Mouse (Mus musculus) liver, embryonic 14.5 days (tissue): Measurements from ENCODE around the gene Cenpu. TPM values are rescaled to one million over a fixed set of nuclear protein-coding genes. Genes with fewer than 3 reads are reported as not detected.

ENCODE experiments used
- ATAC-seq: fragments of 200-750 bp; cut with Nextera tagmentation; 2 replicates; pipeline ENCODE4 v1.8.0; 2017; ENCODE audit warnings: moderate number of reproducible peaks, mild to moderate bottlenecking, moderate library complexity; ENCODE audit not compliant: insufficient read depth
- DNase-seq, 3 experiments: peaks; one replicate each; pipeline ENCODE4 v3.0.0-alpha.2; 2012 to 2013; ENCODE audit warnings: low read depth in 3 of 3, low spot score in 3 of 3
- H3K27ac ChIP-seq: fragments of 300-500 bp; sonication (generic); 2 replicates; pipeline ENCODE4 v1.5.1; 2014; ENCODE audit warnings: moderate library complexity, mild to moderate bottlenecking, control low read depth, inconsistent platforms
- H3K27me3 ChIP-seq: fragments of 300-500 bp; sonication (generic); 2 replicates; pipeline ENCODE4 v1.6.1; 2014; ENCODE audit warnings: mild to moderate bottlenecking, low read length, moderate library complexity; ENCODE audit not compliant: control insufficient read depth, insufficient read depth
- H3K36me3 ChIP-seq: fragments of 300-500 bp; sonication (generic); replicated peaks from 2 replicates; pipeline ENCODE4 v1.6.1; 2014; ENCODE audit warnings: low read depth; ENCODE audit not compliant: control insufficient read depth, insufficient read depth
- H3K4me1 ChIP-seq, 2 experiments: fragments of 200-500 bp in 1 of 2; fragments of 300-500 bp in 1 of 2; sonication (generic) in 1 of 2; replicated peaks; 2 replicates each; pipeline ENCODE4 v1.6.1; 2012 to 2014; ENCODE audit warnings: antibody characterized with exemption in 1 of 2, inconsistent platforms in 1 of 2, low read length in 1 of 2; ENCODE audit not compliant: control insufficient read depth in 2 of 2, insufficient read depth in 2 of 2
- H3K4me2 ChIP-seq: fragments of 300-500 bp; sonication (generic); 2 replicates; pipeline ENCODE4 v1.6.1; 2014; ENCODE audit warnings: low read depth, mild to moderate bottlenecking, control low read depth, moderate library complexity
- H3K4me3 ChIP-seq, 2 experiments: fragments of 200-500 bp in 1 of 2; fragments of 300-500 bp in 1 of 2; sonication (generic) in 1 of 2; 2 replicates each; pipeline ENCODE4 v1.5.1; 2012 to 2014; ENCODE audit warnings: low read depth in 2 of 2, low read length in 2 of 2, mild to moderate bottlenecking in 2 of 2, control low read depth in 1 of 2, inconsistent platforms in 1 of 2, moderate library complexity in 1 of 2; ENCODE audit not compliant: insufficient read depth in 1 of 2
- H3K9ac ChIP-seq: fragments of 300-500 bp; sonication (generic); replicated peaks from 2 replicates; pipeline ENCODE4 v1.6.1; 2014; ENCODE audit warnings: mild to moderate bottlenecking, control low read depth, moderate library complexity
- H3K9me3 ChIP-seq: fragments of 300-500 bp; sonication (generic); 2 replicates; pipeline ENCODE4 v1.6.1; 2016; ENCODE audit warnings: low read length, mixed read lengths; ENCODE audit not compliant: control insufficient read depth
- CTCF ChIP-seq: IDR thresholded peaks from 2 replicates; pipeline ENCODE4 v1.5.1; 2016; ENCODE audit warnings: antibody characterized with exemption, low read depth, control low read depth
- EP300 ChIP-seq: IDR thresholded peaks from 2 replicates; pipeline ENCODE4 v1.6.1; 2016; ENCODE audit warnings: antibody characterized with exemption, low read depth
- WGBS: fragments of 180-500 bp; shearing (Covaris S2); extraction: QIAGEN DNeasy Blood & Tissue Kit; methylation state at CpG from one replicate; pipeline ENCODE4 v1.1.7; 2014; ENCODE audit not compliant: insufficient replicate concordance; 5-methylcytosine and 5-hydroxymethylcytosine counted together
- polyA plus RNA-seq, 2 experiments: library from polyadenylated mRNA; depleted of rRNA in 1 of 2; stranded (reverse) in 1 of 2; unstranded in 1 of 2; fragments of >200 nt; fragmentation: Nextera tagmentation in 1 of 2; extraction: Ambion mirVana in 1 of 2; gene quantifications; 2 replicates each; pipeline versions ENCODE4 v1.2.1 to v1.2.3; 2012 to 2014

Gene Cenpu
- polyA plus RNA-seq, 2 experiments, result 8.9 to 16.5 TPM

- Histone ChIP-seq H3K36me3 (peaks cover 4% of the 10 kb centered on the region), H3K4me2 (no peak overlapping the region; the same call in 1 of the 2 replicates), H3K9ac (no peak overlapping the region), H3K4me1 (peaks cover 11 to 37% of the 10 kb centered on the region in 2 experiments), H3K9me3 (no peaks in the 10 kb centered on the region), H3K27ac (peak overlapping the region; percentile 19), H3K27me3 (no peaks in the 10 kb centered on the region), H3K4me3 (no peak overlapping the region)
- WGBS, result 34% methylated on average over 7 of the region's 7 CpGs
- TF ChIP-seq EP300 (peak; percentile 12; the same call in 1 of the 2 replicates), CTCF (no peak)
- ATAC-seq (peak; percentile 54; the same call in 1 of the 2 replicates), DNase-seq (no peak)
Observed at GRCm38 (mm10) chr8:46599314-46599904, 47.6 kb downstream of the Cenpu start.

GRCm38 (mm10) chr8:46600959-46601707 is 49.3 kb downstream of the Cenpu start:
- TF ChIP-seq EP300, result no peak
- TF ChIP-seq CTCF, result no peak
- Histone ChIP-seq H3K36me3 (peaks cover 4% of the 10 kb centered on the region), H3K4me1 (peaks cover 11 to 30% of the 10 kb centered on the region in 2 experiments), H3K27ac (no peak overlapping the region), H3K4me3 (no peak overlapping the region), H3K4me2 (no peak overlapping the region), H3K9ac (no peak overlapping the region), H3K27me3 (no peaks in the 10 kb centered on the region), H3K9me3 (no peaks in the 10 kb centered on the region)
- ATAC-seq (no peak), DNase-seq (no peak)
- WGBS, result 54% methylated on average over 10 of the region's 10 CpGs

- 81% methylated on average over 5 of the region's 5 CpGs for WGBS
- H3K27me3 ChIP-seq, result no peaks in the 10 kb centered on the region
- no peaks in the 10 kb centered on the region for H3K9me3 ChIP-seq
- no peaks in the 10 kb centered on the region; the same call in 1 of the 2 replicates for H3K36me3 ChIP-seq
- DNase-seq, result no peak
- TF ChIP-seq CTCF, result no peak
- no peak for TF ChIP-seq EP300
- no peak overlapping the region for H3K4me3 ChIP-seq
- ATAC-seq, result no peak
- H3K4me1 ChIP-seq, result peaks cover 7 to 9% of the 10 kb centered on the region in 2 experiments
- H3K27ac ChIP-seq, result no peak overlapping the region
- no peak overlapping the region for H3K9ac ChIP-seq
- H3K4me2 ChIP-seq, result no peak overlapping the region
Observed at GRCm38 (mm10) chr8:46603587-46603986, 51.8 kb downstream of the Cenpu start.

GRCm38 (mm10) chr8:46606930-46607329 is 55.1 kb downstream of the Cenpu start:
- no peak overlapping the region for H3K4me2 ChIP-seq
- TF ChIP-seq CTCF (no peak), EP300 (no peak)
- H3K4me3 ChIP-seq, result no peak overlapping the region
- H3K4me1 ChIP-seq, result no peaks in the 10 kb centered on the region
- ATAC-seq (no peak), DNase-seq (no peak)
- H3K36me3 ChIP-seq, result no peaks in the 10 kb centered on the region; the same call in none of the 2 replicates
- 63% methylated on average over 1 of the region's 1 CpGs for WGBS
- no peaks in the 10 kb centered on the region for H3K9me3 ChIP-seq
- no peak overlapping the region for H3K9ac ChIP-seq
- no peak overlapping the region for H3K27ac ChIP-seq
- H3K27me3 ChIP-seq, result no peaks in the 10 kb centered on the region

GRCm38 (mm10) chr8:46611557-46611956 is 59.7 kb downstream of the Cenpu start:
- no peak overlapping the region for H3K9ac ChIP-seq
- ATAC-seq, result no peak

More at GRCm38 (mm10) chr8:46611557-46611956, 59.7 kb downstream of the Cenpu start:
- no peak overlapping the region for H3K4me3 ChIP-seq
- H3K27me3 ChIP-seq, result no peaks in the 10 kb centered on the region
- peaks cover 8 to 14% of the 10 kb centered on the region in 2 experiments for H3K4me1 ChIP-seq
- no peak overlapping the region for H3K4me2 ChIP-seq
- 75% methylated on average over 8 of the region's 8 CpGs for WGBS
- no peaks in the 10 kb centered on the region for H3K9me3 ChIP-seq
- DNase-seq, result no peak
- H3K27ac ChIP-seq, result no peak overlapping the region
- TF ChIP-seq EP300, result no peak
- no peak for TF ChIP-seq CTCF
- no peaks in the 10 kb centered on the region; the same call in none of the 2 replicates for H3K36me3 ChIP-seq
